Mouse (Mus musculus) cerebellum, adult 2 months (tissue): ENCODE measurements at regions not wholly inside any gene's neighbourhood (a gene's known extent, or its start where the extent isn't known, plus 50 kb on each side); places are given as distances from the start of the nearest gene placed in this dataset.

Experiments
- DNase-seq, 2 experiments: peaks; one replicate each; pipeline ENCODE4 v3.0.0; 2021
- H3K27ac ChIP-seq: fragments of 200-500 bp; 2 replicates; pipeline ENCODE4 v1.5.1; 2012; ENCODE audit warnings: low read length, control low read depth, inconsistent platforms; ENCODE audit not compliant: insufficient read depth
- H3K27me3 ChIP-seq: fragments of 200-500 bp; 2 replicates; pipeline ENCODE4 v1.6.1; 2012; ENCODE audit warnings: inconsistent platforms, mild to moderate bottlenecking, low read length, moderate library complexity; ENCODE audit not compliant: control insufficient read depth, insufficient read depth
- H3K4me1 ChIP-seq: fragments of 200-500 bp; 2 replicates; pipeline ENCODE4 v1.6.1; 2011; ENCODE audit warnings: low read length; ENCODE audit not compliant: control insufficient read depth, insufficient read depth
- H3K4me3 ChIP-seq: fragments of 200-500 bp; replicated peaks from 2 replicates; pipeline ENCODE3; 2011; ENCODE audit warnings: mild to moderate bottlenecking, low read depth, low read length, control low read depth; ENCODE audit not compliant: insufficient read depth
- CTCF ChIP-seq: fragments of 200-500 bp; IDR thresholded peaks from 2 replicates; pipeline ENCODE4 v1.5.1; 2011; ENCODE audit warnings: low read depth, mild to moderate bottlenecking, control low read depth, low read length, moderate library complexity, borderline replicate concordance; ENCODE audit not compliant: insufficient read depth
- POLR2A ChIP-seq: fragments of 200-500 bp; IDR thresholded peaks from 2 replicates; pipeline ENCODE4 v1.6.1; 2011; ENCODE audit warnings: low read length, control low read depth, borderline replicate concordance; ENCODE audit not compliant: insufficient read depth
- WGBS: fragments of 180-500 bp; shearing (Covaris S2); methylation state at CpG from one replicate; pipeline ENCODE4 v1.1.7; 2018; 5-methylcytosine and 5-hydroxymethylcytosine counted together

DNA sequence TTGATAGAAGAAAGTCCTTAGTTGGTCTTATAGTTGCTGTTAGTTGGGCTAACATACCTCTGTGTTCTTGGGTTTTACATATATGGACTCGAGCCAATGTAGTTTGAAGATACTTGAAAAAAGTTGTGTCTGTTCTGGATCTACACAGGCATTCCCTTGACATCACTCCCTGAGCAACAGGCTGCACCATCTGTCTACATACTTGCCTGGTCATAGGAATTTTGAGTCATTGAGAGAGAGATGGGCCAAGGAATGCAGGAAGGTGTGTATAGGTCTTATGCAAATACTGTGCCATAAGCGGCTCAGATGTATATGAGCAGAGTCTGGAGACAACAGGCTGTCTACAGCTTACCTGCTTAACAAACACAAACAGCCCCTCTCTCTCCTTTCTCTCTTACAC, 122.9 kb downstream of the Asb1 start:
- 82% methylated on average over 2 of the region's 2 CpGs for WGBS
- Histone ChIP-seq H3K4me1 (no peaks in the 10 kb centered on the region), H3K27me3 (no peaks in the 10 kb centered on the region), H3K27ac (no peak overlapping the region), H3K4me3 (no peak overlapping the region)
- TF ChIP-seq CTCF, result no peak
- TF ChIP-seq POLR2A, result no peak
- no peak for DNase-seq

DNA sequence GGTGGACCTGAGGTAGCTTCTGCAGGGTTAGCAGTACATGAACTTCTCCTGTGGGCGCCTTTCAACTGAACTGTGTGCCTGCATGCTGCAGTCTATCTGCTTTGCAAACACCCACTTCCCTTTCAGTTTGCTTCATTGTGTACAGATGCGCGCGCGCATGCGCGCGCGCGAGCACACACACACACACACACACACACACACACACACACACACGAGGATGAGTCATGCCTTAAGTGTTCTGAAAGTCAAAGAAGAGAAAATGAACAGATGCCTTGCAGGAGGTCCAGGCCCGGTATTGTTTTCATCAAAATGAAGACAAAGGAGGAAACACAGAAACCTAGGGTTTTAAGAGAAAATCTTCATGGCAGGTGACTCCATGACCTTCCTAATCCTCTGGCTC, 124.3 kb downstream of the Asb1 start:
- no peaks in the 10 kb centered on the region for H3K4me1 ChIP-seq
- WGBS, result 86% methylated on average over 12 of the region's 12 CpGs
- H3K4me3 ChIP-seq, result no peak overlapping the region
- no peak overlapping the region for H3K27ac ChIP-seq
- TF ChIP-seq POLR2A, result no peak
- no peak for TF ChIP-seq CTCF
- no peaks in the 10 kb centered on the region for H3K27me3 ChIP-seq
- no peak for DNase-seq

- no peaks in the 10 kb centered on the region for H3K4me1 ChIP-seq
These were observed 128.2 kb downstream of the Asb1 start for GRCm38 (mm10) chr1:91668530-91668929.

DNA sequence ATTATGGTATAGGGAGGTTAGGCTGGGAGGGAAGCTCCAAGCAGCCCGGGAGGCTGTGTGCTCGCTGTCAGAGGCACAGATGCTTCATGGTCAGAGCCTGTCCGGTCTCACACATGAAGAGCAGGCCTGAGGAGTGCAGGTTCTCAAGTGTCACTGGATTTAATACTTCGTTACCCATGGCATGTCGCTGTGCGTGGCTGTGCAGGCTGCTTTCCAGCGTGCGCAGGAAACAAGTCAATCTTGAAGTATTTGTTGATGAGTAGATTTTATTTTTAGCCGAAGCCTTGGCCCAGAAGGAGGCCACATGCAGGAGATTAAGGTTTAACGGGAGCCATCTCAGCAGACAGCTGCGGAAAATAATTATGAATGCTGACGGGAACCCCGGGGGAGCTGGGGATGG, 130.3 kb upstream of the Twist2 start:
- H3K4me1 ChIP-seq, result no peaks in the 10 kb centered on the region
- H3K4me3 ChIP-seq, result no peak overlapping the region
- no peak for DNase-seq
- no peak overlapping the region for H3K27ac ChIP-seq
- 25% methylated on average over 13 of the region's 13 CpGs for WGBS
- no peaks in the 10 kb centered on the region for H3K27me3 ChIP-seq
- TF ChIP-seq POLR2A (no peak), CTCF (no peak)

More at GRCm38 (mm10) chr1:91668530-91668929, 128.2 kb downstream of the Asb1 start:
- no peak for DNase-seq
- Histone ChIP-seq H3K4me3 (no peak overlapping the region), H3K27me3 (no peaks in the 10 kb centered on the region), H3K27ac (no peak overlapping the region)
- WGBS, result 84% methylated on average over 6 of the region's 6 CpGs
- no peak for TF ChIP-seq POLR2A

DNA sequence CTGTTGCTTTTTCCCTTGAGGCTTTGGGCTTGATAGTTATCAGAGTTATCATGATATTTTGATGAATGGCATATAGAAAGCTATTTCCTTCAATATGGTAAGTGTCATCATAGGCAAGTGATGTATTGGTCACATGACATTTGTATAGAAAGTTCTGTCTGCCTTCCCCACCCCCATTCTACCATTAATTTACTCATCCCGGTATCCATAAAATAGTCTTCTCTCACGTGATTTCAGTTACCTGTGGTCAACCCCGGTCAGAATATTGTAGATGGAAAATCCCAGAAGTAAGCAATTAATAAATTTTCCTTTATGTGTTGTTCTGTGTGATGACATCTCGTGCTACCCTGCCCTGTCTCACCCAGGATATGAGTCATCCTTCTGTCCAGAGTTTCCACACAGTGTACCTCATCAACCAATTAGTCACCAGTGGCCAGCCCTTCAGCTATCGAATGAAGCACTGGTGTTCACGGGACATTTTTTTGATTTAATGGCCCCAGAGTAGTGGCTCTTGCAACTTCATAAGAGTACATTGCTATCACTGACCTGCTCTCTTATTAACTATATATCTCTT, 127.1 kb upstream of the Twist2 start:
- 91% methylated on average over 6 of the region's 6 CpGs for WGBS

DNA sequence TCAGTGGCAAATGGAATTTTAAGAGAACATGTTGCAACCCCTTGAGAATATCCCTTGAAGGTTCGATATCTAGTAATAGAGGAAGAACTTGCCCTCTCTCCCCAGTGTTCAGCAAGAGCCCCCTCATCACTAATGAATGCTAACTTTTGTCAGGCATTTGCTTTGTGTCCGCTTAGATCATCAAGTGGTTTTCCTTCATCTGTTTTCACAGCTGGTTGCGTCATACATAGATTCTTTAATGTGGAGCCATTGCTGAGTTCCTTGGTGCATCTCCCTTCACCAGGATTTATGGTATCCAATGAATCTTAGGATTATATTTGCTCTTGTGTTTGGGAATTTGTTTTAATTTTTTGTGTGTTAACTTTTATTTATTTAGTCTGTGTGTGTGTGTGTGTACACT, 124.2 kb upstream of the Twist2 start:
- TF ChIP-seq CTCF, result no peak
- TF ChIP-seq POLR2A, result no peak
- Histone ChIP-seq H3K27me3 (no peaks in the 10 kb centered on the region), H3K4me1 (no peaks in the 10 kb centered on the region), H3K4me3 (no peak overlapping the region), H3K27ac (no peak overlapping the region)
- 83% methylated on average over 3 of the region's 3 CpGs for WGBS
- DNase-seq, result no peak

More for the DNA sequence above, 127.1 kb upstream of the Twist2 start:
- Histone ChIP-seq H3K27me3 (no peaks in the 10 kb centered on the region), H3K4me1 (no peaks in the 10 kb centered on the region), H3K27ac (no peak overlapping the region), H3K4me3 (no peak overlapping the region)
- TF ChIP-seq POLR2A (no peak), CTCF (no peak)
- no peak for DNase-seq

GRCm38 (mm10) chr1:91678789-91679188, 122.5 kb upstream of the Twist2 start:
- WGBS, result 86% methylated on average over 4 of the region's 4 CpGs
- Histone ChIP-seq H3K4me3 (no peak overlapping the region), H3K4me1 (no peaks in the 10 kb centered on the region), H3K27ac (no peak overlapping the region), H3K27me3 (no peaks in the 10 kb centered on the region)
- TF ChIP-seq CTCF (no peak), POLR2A (no peak)
- no peak for DNase-seq

DNA sequence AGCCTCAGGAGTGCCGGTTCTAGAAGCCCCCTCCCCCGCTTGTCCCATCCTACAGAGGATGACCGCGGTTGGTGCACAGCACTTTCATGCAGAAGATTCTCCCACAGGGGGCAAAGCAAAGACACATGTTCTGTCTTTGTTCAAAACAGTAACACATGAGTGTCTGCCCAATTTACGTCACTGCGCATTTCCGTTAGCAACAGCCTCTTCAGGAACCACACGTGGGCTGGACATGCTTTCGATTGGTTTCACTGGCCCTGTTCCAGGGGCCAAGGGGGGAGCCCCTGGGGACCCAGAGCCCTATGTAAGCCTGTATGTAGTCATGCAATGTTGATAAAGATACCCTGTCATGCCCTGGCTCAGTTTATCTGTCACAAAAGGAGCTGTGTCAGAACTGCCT, 116.2 kb upstream of the Twist2 start:
- Histone ChIP-seq H3K27me3 (no peaks in the 10 kb centered on the region), H3K4me1 (no peaks in the 10 kb centered on the region), H3K4me3 (no peak overlapping the region), H3K27ac (no peak overlapping the region)
- DNase-seq, result no peak
- TF ChIP-seq CTCF (no peak), POLR2A (no peak)
- WGBS, result 33% methylated on average over 9 of the region's 9 CpGs

DNA sequence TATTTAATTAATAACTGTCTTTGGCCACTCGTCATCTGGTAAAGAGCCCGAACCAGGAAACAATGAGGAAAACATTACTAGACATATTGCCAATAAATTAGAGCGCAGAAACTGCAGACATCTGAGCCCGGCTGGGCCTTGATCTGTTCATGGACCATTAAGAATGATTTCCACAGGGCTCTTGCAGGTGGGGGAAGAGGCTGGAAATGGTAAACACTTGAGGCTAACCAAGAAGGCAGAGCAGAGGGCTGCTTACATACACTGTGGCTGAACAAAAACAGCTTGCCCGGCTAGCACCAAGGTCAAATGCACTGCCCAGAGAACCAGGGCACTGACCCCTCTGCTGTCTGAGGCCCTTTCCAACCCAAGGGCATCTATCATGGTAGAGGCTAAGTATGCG, 115.5 kb upstream of the Twist2 start:
- TF ChIP-seq CTCF (no peak), POLR2A (no peak)
- no peaks in the 10 kb centered on the region for H3K27me3 ChIP-seq
- no peaks in the 10 kb centered on the region for H3K4me1 ChIP-seq
- H3K27ac ChIP-seq, result no peak overlapping the region
- no peak for DNase-seq
- WGBS, result 46% methylated on average over 6 of the region's 6 CpGs
- no peak overlapping the region for H3K4me3 ChIP-seq

- no peak for DNase-seq
- 95% methylated on average over 1 of the region's 1 CpGs for WGBS
- H3K27ac ChIP-seq, result no peak overlapping the region
- TF ChIP-seq CTCF, result no peak
- TF ChIP-seq POLR2A, result no peak
- H3K4me3 ChIP-seq, result no peak overlapping the region
- H3K27me3 ChIP-seq, result no peaks in the 10 kb centered on the region
- H3K4me1 ChIP-seq, result no peaks in the 10 kb centered on the region
These were observed 109.7 kb upstream of the Twist2 start for GRCm38 (mm10) chr1:91691601-91692000.
